Mouse (Mus musculus) limb, embryonic 15.5 days (tissue): Measurements from ENCODE around the gene 4930430F08Rik. TPM values are rescaled to one million over a fixed set of nuclear protein-coding genes. Genes with fewer than 3 reads are reported as not detected.
"Not testable (repeated sequence)": the region's sequence is repeated elsewhere in the genome, so short reads cannot be mapped to it uniquely, and the experiment has no call there.

Source experiments
- ATAC-seq: fragments of 200-750 bp; cut with Nextera tagmentation; 2 replicates; pipeline ENCODE4 v1.8.0; 2017; ENCODE audit warnings: low read depth, moderate TSS enrichment; ENCODE audit not compliant: insufficient number of reproducible peaks, low FRiP score, low TSS enrichment
- H3K27ac ChIP-seq: fragments of 300-500 bp; sonication (generic); 2 replicates; pipeline ENCODE4 v1.5.1; 2015; ENCODE audit warnings: moderate library complexity, mild to moderate bottlenecking, inconsistent platforms
- H3K27me3 ChIP-seq: fragments of 300-500 bp; sonication (generic); 2 replicates; pipeline ENCODE4 v1.6.1; 2015; ENCODE audit warnings: inconsistent platforms
- H3K36me3 ChIP-seq: fragments of 300-500 bp; sonication (generic); 2 replicates; pipeline ENCODE4 v1.6.1; 2015; ENCODE audit warnings: inconsistent platforms
- H3K4me1 ChIP-seq: fragments of 300-500 bp; sonication (generic); 2 replicates; pipeline ENCODE4 v1.6.1; 2015; ENCODE audit warnings: inconsistent platforms
- H3K4me2 ChIP-seq: fragments of 300-500 bp; sonication (generic); 2 replicates; pipeline ENCODE4 v1.6.1; 2015; ENCODE audit warnings: mild to moderate bottlenecking, inconsistent platforms
- H3K4me3 ChIP-seq: fragments of 300-500 bp; sonication (generic); 2 replicates; pipeline ENCODE4 v1.5.1; 2015; ENCODE audit warnings: mild to moderate bottlenecking, inconsistent platforms
- H3K9ac ChIP-seq: fragments of 300-500 bp; sonication (generic); 2 replicates; pipeline ENCODE4 v1.6.1; 2015; ENCODE audit warnings: inconsistent platforms
- H3K9me3 ChIP-seq: fragments of 300-500 bp; sonication (generic); 2 replicates; pipeline ENCODE4 v1.6.1; 2016; ENCODE audit warnings: inconsistent platforms
- WGBS: fragments of 180-500 bp; shearing (Covaris S2); methylation state at CpG from one replicate; pipeline ENCODE4 v1.1.7; 2015; 5-methylcytosine and 5-hydroxymethylcytosine counted together
- polyA plus RNA-seq: library from polyadenylated mRNA; unstranded; fragments of >200 nt; fragmentation: Nextera tagmentation; extraction: Ambion mirVana; gene quantifications from 2 replicates; pipeline ENCODE4 v1.2.1, GENCODE M21; 2015

Gene 4930430F08Rik
- polyA plus RNA-seq, 1 experiment from 2014 or later, result 10.2 TPM

- no peak for ATAC-seq
- H3K4me2 ChIP-seq, result no peak overlapping the region
- 91% methylated on average over 7 of the region's 7 CpGs for WGBS
- H3K27me3 ChIP-seq, result no peaks in the 10 kb centered on the region
- H3K9ac ChIP-seq, result no peak overlapping the region
- H3K9me3 ChIP-seq, result no peaks in the 10 kb centered on the region
- H3K36me3 ChIP-seq, result peaks cover 32% of the 10 kb centered on the region
- no peak overlapping the region for H3K4me3 ChIP-seq
- no peaks in the 10 kb centered on the region for H3K4me1 ChIP-seq
- H3K27ac ChIP-seq, result no peak overlapping the region
Measured at GRCm38 (mm10) chr10:100575294-100575693, 14.9 kb downstream of the 4930430F08Rik start.

- Histone ChIP-seq H3K27me3 (no peaks in the 10 kb centered on the region), H3K9ac (no peak overlapping the region), H3K4me1 (no peaks in the 10 kb centered on the region), H3K36me3 (peaks cover 32% of the 10 kb centered on the region), H3K27ac (no peak overlapping the region), H3K4me3 (no peak overlapping the region), H3K9me3 (no peaks in the 10 kb centered on the region), H3K4me2 (no peak overlapping the region)
- no peak for ATAC-seq
- 90% methylated on average over 7 of the region's 7 CpGs for WGBS
Measured at GRCm38 (mm10) chr10:100574505-100575149, 15.6 kb downstream of the 4930430F08Rik start.

GRCm38 (mm10) chr10:100571707-100572106 is 18.5 kb downstream of the 4930430F08Rik start:
- Histone ChIP-seq H3K27ac (no peak overlapping the region), H3K36me3 (peaks cover 24% of the 10 kb centered on the region), H3K27me3 (no peaks in the 10 kb centered on the region), H3K4me1 (no peaks in the 10 kb centered on the region), H3K9me3 (no peaks in the 10 kb centered on the region), H3K4me3 (no peak overlapping the region), H3K4me2 (no peak overlapping the region), H3K9ac (no peak overlapping the region)
- 93% methylated on average over 3 of the region's 3 CpGs for WGBS
- no peak for ATAC-seq

- Histone ChIP-seq H3K9ac (no peak overlapping the region), H3K27me3 (no peaks in the 10 kb centered on the region), H3K27ac (no peak overlapping the region), H3K4me3 (no peak overlapping the region), H3K4me2 (no peak overlapping the region), H3K4me1 (no peaks in the 10 kb centered on the region), H3K36me3 (peaks cover 23% of the 10 kb centered on the region), H3K9me3 (no peaks in the 10 kb centered on the region)
- ATAC-seq, result no peak
- WGBS, result 83% methylated on average over 3 of the region's 3 CpGs
Measured at GRCm38 (mm10) chr10:100564112-100564511, 26.1 kb downstream of the 4930430F08Rik start.

- not testable (repeated sequence) for H3K4me1 ChIP-seq, H3K9me3 ChIP-seq, H3K4me2 ChIP-seq, H3K27me3 ChIP-seq, H3K4me3 ChIP-seq, H3K27ac ChIP-seq, ATAC-seq, H3K9ac ChIP-seq
- 94% methylated on average over 3 of the region's 3 CpGs for WGBS
- peaks cover 14% of the 10 kb centered on the region for H3K36me3 ChIP-seq
Measured at GRCm38 (mm10) chr10:100560194-100560883, 29.9 kb downstream of the 4930430F08Rik start.

- Histone ChIP-seq H3K9me3 (no peaks in the 10 kb centered on the region), H3K9ac (no peak overlapping the region), H3K27ac (no peak overlapping the region), H3K4me1 (no peaks in the 10 kb centered on the region), H3K4me2 (no peak overlapping the region), H3K36me3 (no peaks in the 10 kb centered on the region), H3K4me3 (no peak overlapping the region), H3K27me3 (no peaks in the 10 kb centered on the region)
- 85% methylated on average over 3 of the region's 3 CpGs for whole genome bisulfite sequencing
- ATAC-seq, result no peak
Measured at GRCm38 (mm10) chr10:100556566-100557175, 33.6 kb downstream of the 4930430F08Rik start.

- H3K36me3 ChIP-seq, result peaks cover 7% of the 10 kb centered on the region; the same call in 1 of the 2 replicates
- no peak overlapping the region for H3K9ac ChIP-seq
- H3K27ac ChIP-seq, result no peak overlapping the region
- H3K4me1 ChIP-seq, result no peaks in the 10 kb centered on the region
- 89% methylated on average over 9 of the region's 9 CpGs for WGBS
- no peak overlapping the region for H3K4me3 ChIP-seq
- no peaks in the 10 kb centered on the region for H3K9me3 ChIP-seq
- no peak for ATAC-seq
- H3K27me3 ChIP-seq, result no peaks in the 10 kb centered on the region
- no peak overlapping the region for H3K4me2 ChIP-seq
Measured at GRCm38 (mm10) chr10:100524499-100525390, 65.5 kb downstream of the 4930430F08Rik start.

- no peaks in the 10 kb centered on the region for H3K4me1 ChIP-seq
- WGBS, result 86% methylated on average over 9 of the region's 9 CpGs
- H3K4me3 ChIP-seq, result no peak overlapping the region
- H3K27ac ChIP-seq, result no peak overlapping the region
- no peaks in the 10 kb centered on the region for H3K27me3 ChIP-seq
- no peak overlapping the region for H3K9ac ChIP-seq
- ATAC-seq, result no peak
- no peak overlapping the region for H3K4me2 ChIP-seq
- H3K9me3 ChIP-seq, result no peaks in the 10 kb centered on the region
- H3K36me3 ChIP-seq, result peaks cover 7% of the 10 kb centered on the region; the same call in 1 of the 2 replicates
Measured at GRCm38 (mm10) chr10:100522330-100522729, 67.9 kb downstream of the 4930430F08Rik start.

Other genes starting within 250 kb of the 4930430F08Rik start
- gene Gm4302, start 249.6 kb downstream of the 4930430F08Rik start, polyA plus RNA-seq, result not detected in 2 replicates
- not detected in 2 replicates for gene Gm4303, start 244.5 kb downstream of the 4930430F08Rik start, polyA plus RNA-seq
- not detected in 2 replicates for gene Gm4305, start 239.3 kb downstream of the 4930430F08Rik start, polyA plus RNA-seq
- gene Gm4307, start 229.1 kb downstream of the 4930430F08Rik start, polyA plus RNA-seq, result not detected in 2 replicates
- gene Gm4312, start 207.9 kb downstream of the 4930430F08Rik start, polyA plus RNA-seq, result not detected in 2 replicates
- 20.4 and 20.8 TPM in 2 replicates for gene Tmtc3, start 103.1 kb downstream of the 4930430F08Rik start, polyA plus RNA-seq
- 3.9 and 4.9 TPM in 2 replicates for gene Cep290, start 102.9 kb downstream of the 4930430F08Rik start, polyA plus RNA-seq
- gene 1700017N19Rik, start 61 bp upstream of the 4930430F08Rik start, polyA plus RNA-seq, result not detected in 2 replicates